Mouse (Mus musculus) C2C12 (cell line): Measurements from ENCODE around the gene Fmod. TPM values are rescaled to one million over a fixed set of nuclear protein-coding genes. Genes with fewer than 3 reads are reported as not detected.

Source experiments
- H3K27me3 ChIP-seq: one replicate; pipeline ENCODE4 v1.6.1; 2011; ENCODE audit not compliant: control insufficient read depth, insufficient read depth, insufficient read length
- H3K36me3 ChIP-seq: one replicate; pipeline ENCODE4 v1.6.1; 2011; ENCODE audit not compliant: control insufficient read depth, insufficient read depth
- H3K4me3 ChIP-seq: one replicate; pipeline ENCODE4 v1.5.1; 2011; ENCODE audit warnings: mild to moderate bottlenecking, control low read depth; ENCODE audit not compliant: poor library complexity, insufficient read depth, severe bottlenecking
- H3K79me2 ChIP-seq: one replicate; pipeline ENCODE4 v1.6.1; 2011; ENCODE audit not compliant: control insufficient read depth, insufficient read depth
- H3K79me3 ChIP-seq: one replicate; pipeline ENCODE4 v1.6.1; 2011; ENCODE audit warnings: low read depth, control low read depth
- H3ac ChIP-seq: one replicate; pipeline ENCODE3; 2011; ENCODE audit warnings: low read depth; ENCODE audit not compliant: control insufficient read depth, insufficient read length
- CEBPB ChIP-seq: IDR thresholded peaks from one replicate; pipeline ENCODE4 v1.6.1; 2011; ENCODE audit warnings: low read depth, mild to moderate bottlenecking, control low read depth, moderate library complexity
- CTCF ChIP-seq: IDR thresholded peaks from one replicate; pipeline ENCODE4 v1.5.1; 2011; ENCODE audit not compliant: control insufficient read depth, insufficient read depth, insufficient read length
- FOSL1 ChIP-seq: IDR thresholded peaks from one replicate; pipeline ENCODE4 v1.8.0; 2011; ENCODE audit warnings: mild to moderate bottlenecking, low read length; ENCODE audit not compliant: poor library complexity, insufficient read depth, severe bottlenecking
- MAX ChIP-seq: IDR thresholded peaks from one replicate; pipeline ENCODE4 v1.6.1; 2011; ENCODE audit warnings: mild to moderate bottlenecking, control low read depth
- MYOD1 ChIP-seq: IDR thresholded peaks from one replicate; pipeline ENCODE4 v1.6.1; 2011; ENCODE audit warnings: low read depth; ENCODE audit not compliant: control insufficient read depth, insufficient read length
- MYOG ChIP-seq: IDR thresholded peaks from one replicate; pipeline ENCODE4 v1.6.1; 2011; ENCODE audit not compliant: control insufficient read depth, insufficient read length; ENCODE audit errors: extremely low read depth
- USF1 ChIP-seq: IDR thresholded peaks from one replicate; pipeline ENCODE4 v1.6.1; 2011; ENCODE audit warnings: low read depth, mild to moderate bottlenecking, control low read depth, moderate library complexity
- polyA plus RNA-seq: library from polyadenylated mRNA; unstranded; fragments of >200 nt; fragmentation: generic; extraction: Trizol; gene quantifications from one replicate; pipeline ENCODE4 v1.2.1, GENCODE M21; 2012; ENCODE audit warnings: missing spikeins

Gene Fmod
- polyA plus RNA-seq, 1 experiment = 0.53 TPM

GRCm38 (mm10) chr1:134056285-134056684 lies 19.2 kb downstream of the Fmod start:
- Histone ChIP-seq H3K79me3 (no peaks in the 10 kb centered on the region), H3ac (no peak overlapping the region), H3K36me3 (no peaks in the 10 kb centered on the region), H3K27me3 (peaks cover 1% of the 10 kb centered on the region), H3K79me2 (no peaks in the 10 kb centered on the region), H3K4me3 (no peak overlapping the region)
- TF ChIP-seq CEBPB = no peak
- TF ChIP-seq MAX = no peak
- TF ChIP-seq CTCF = no peak
- no peak for TF ChIP-seq FOSL1
- TF ChIP-seq USF1 = no peak

DNA sequence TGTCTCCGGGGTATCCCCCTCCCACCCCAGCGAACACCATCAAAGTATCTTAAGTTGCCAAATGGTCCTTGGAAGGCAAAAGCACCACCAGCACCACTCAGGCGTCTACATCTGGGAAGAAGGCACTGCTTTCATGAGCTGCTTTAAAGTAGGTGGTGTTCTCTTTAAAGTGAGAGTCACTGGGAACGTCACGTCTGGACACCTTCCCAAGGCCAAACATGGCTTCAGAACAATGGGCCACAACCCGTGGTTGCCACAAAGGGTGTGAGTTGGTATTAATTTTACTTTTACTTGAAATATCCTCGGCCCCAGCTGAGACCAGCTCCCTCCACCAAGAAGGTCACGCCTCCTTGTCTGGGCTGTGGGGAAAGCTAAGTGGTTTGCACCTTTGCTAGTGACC lies 20.7 kb downstream of the Fmod start:
- TF ChIP-seq USF1 (no peak), MAX (no peak), MYOG (no peak), CEBPB (no peak), MYOD1 (no peak), CTCF (no peak), FOSL1 (no peak)
- Histone ChIP-seq H3K79me2 (no peaks in the 10 kb centered on the region), H3K79me3 (no peaks in the 10 kb centered on the region), H3ac (no peak overlapping the region), H3K4me3 (no peak overlapping the region), H3K36me3 (no peaks in the 10 kb centered on the region), H3K27me3 (no peaks in the 10 kb centered on the region)

GRCm38 (mm10) chr1:134058870-134059269 lies 21.8 kb downstream of the Fmod start:
- Histone ChIP-seq H3ac (no peak overlapping the region), H3K79me2 (no peaks in the 10 kb centered on the region), H3K27me3 (no peaks in the 10 kb centered on the region), H3K36me3 (no peaks in the 10 kb centered on the region), H3K4me3 (no peak overlapping the region), H3K79me3 (no peaks in the 10 kb centered on the region)
- TF ChIP-seq CEBPB (no peak), MYOD1 (no peak), MAX (no peak), USF1 (no peak), MYOG (no peak), FOSL1 (no peak), CTCF (no peak)

DNA sequence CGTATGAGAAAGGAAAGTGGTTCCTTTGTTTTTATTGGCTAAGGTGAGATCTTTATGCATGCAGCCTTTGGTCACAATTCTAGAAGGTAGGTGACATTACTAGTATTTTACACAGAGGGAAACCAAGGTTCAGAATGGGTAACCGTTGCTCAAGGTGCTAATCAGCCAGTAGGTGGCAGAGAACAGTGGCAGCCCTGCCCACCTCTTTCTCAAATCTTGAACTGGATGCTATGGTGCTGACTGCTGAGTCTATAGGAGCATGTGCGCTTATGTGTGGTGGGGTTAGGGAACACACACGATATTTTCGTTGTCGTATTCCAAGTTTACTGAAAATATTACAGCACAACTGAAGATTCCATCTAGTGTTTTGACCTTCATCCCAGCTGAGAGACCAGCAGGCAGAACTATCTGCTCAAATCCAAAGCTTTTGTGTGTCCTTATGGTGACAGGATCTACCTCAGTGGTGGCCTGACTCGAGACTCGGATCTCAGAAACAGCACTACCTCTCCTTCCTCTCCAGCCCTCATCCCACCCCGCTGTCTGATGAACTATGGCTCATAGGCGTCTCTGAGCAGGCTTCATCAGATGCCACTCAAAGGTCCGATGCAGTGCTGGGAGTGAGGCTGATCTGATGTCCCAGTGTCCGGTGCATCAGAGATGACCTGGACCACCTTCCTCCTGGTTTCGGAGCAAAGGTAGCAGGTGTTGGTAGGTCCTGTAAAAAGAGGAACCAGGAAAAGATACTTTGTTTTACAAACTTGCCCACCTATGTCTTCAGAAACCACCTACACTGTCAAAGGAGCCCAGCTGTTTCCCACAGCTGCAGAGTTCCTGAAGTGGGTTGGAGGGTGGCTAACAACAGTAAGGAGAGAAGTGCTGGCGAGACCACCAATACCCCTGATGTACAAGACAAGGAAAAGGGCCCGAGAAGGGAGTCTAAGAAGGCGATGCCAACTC lies 23.0 kb downstream of the Fmod start:
- TF ChIP-seq MYOD1 (no peak), CEBPB (no peak), USF1 (no peak), MAX (no peak), CTCF (no peak), MYOG (no peak), FOSL1 (no peak)
- Histone ChIP-seq H3K79me2 (no peaks in the 10 kb centered on the region), H3ac (no peak overlapping the region), H3K79me3 (no peaks in the 10 kb centered on the region), H3K4me3 (no peak overlapping the region), H3K27me3 (no peaks in the 10 kb centered on the region), H3K36me3 (no peaks in the 10 kb centered on the region)

DNA sequence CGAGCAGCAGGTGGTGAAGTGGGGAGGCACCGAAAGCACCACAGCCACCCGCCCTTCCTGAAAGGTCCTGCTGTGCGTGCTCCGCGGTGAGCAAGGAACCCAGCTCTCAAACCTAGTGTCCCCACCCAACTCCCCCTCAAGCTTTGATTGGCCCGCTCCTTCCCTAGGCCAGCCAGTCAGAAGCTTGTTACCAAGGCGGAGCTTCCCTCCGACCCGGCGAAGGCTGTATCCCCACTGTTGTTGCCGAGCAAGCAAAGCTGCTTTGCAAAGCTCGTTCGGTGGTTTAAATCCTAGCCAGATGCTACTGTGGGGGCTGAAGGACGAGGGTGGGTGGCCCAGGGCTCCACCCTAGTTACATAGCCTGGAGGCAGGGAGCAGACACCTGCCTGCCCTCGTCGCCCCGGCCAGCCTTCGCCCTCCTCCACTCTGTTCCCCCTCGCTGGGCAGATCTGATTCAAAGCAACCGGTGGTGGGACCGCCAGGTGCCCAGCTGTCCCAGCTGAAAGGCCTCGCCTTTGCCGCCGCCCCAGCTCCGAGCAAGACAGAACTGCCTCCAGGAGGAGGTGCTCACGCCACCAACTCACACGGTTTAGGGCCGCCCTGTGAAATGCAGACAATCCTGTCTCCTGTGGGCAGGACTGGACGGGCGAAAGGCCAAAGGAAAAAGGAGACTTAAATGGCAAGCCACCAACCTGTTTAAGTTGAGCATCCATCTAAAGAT lies 24.0 kb downstream of the Fmod start:
- Histone ChIP-seq H3K36me3 (no peaks in the 10 kb centered on the region), H3K4me3 (no peak overlapping the region), H3K79me2 (no peaks in the 10 kb centered on the region), H3K79me3 (no peaks in the 10 kb centered on the region), H3K27me3 (no peaks in the 10 kb centered on the region), H3ac (peak overlapping the region; percentile 46)
- peak; percentile 26 for TF ChIP-seq MAX
- no peak for TF ChIP-seq USF1

GRCm38 (mm10) chr1:134061915-134062314 lies 24.9 kb downstream of the Fmod start:
- no peak for TF ChIP-seq MYOD1
- no peak for TF ChIP-seq FOSL1
- TF ChIP-seq MAX = no peak
- no peak for TF ChIP-seq CTCF
- TF ChIP-seq MYOG = no peak
- TF ChIP-seq USF1 = no peak
- TF ChIP-seq CEBPB = no peak
- H3K4me3 ChIP-seq = no peak overlapping the region
- H3K79me2 ChIP-seq = no peaks in the 10 kb centered on the region
- no peaks in the 10 kb centered on the region for H3K27me3 ChIP-seq
- H3ac ChIP-seq = no peak overlapping the region
- H3K79me3 ChIP-seq = no peaks in the 10 kb centered on the region
- H3K36me3 ChIP-seq = no peaks in the 10 kb centered on the region
